In genomic region chr10:68691116-68691515, GRCm38 (mm10) we compare ENCODE assay signal across 25 mouse cellular contexts. TPM values are rescaled to one million over a fixed set of nuclear protein-coding genes. Genes with fewer than 3 reads are reported as not detected.
DNase-seq lines count a peak whose midpoint lies in the region; ATAC-seq lines count a peak whose summit lies in the region.
"Had no signal": no experiment of that assay in that cellular context is flagged by ENCODE, and none has a peak within 500 bp of the region (broad histone marks: within the 10 kb centered on the region; RNA-seq: fewer than 3 reads in every experiment).

No protein-coding gene starts in this region.

- ATAC-seq in stomach, embryonic 16.5 days (ENCODE audit: insufficient read depth, low FRiP score) = no peak
- ATAC-seq: CD4-positive, CD25-positive, alpha-beta regulatory T cell, adult 4 months; forebrain, embryonic 15.5 days; Patski had no signal

- DNase-seq in heart, adult 11 months = peak; percentile 66
- DNase-seq in heart, adult 18-20 months = no peak
- DNase-seq in lung, postnatal 10 days = peak; percentile 4
- DNase-seq in lung, adult 18-20 months = no peak
- peak; percentile 15 for DNase-seq in NIH3T3 (ENCODE audit: low read depth)
- DNase-seq in urinary bladder, postnatal 4 days (ENCODE audit: low spot score in 2 of 2) = no peak
- DNase-seq: adrenal gland, postnatal 10 days; cerebellum, adult 11 months; cerebellum, adult 8-10 months; cerebellum, postnatal 36 days; embryo, embryonic 11 days; gastrocnemius, postnatal 25 days had no signal

- no peak overlapping the region for H3K4me3 ChIP-seq in stomach, embryonic 16.5 days (replicated peaks; ENCODE audit: low read length)
- H3K4me3 ChIP-seq: embryonic facial prominence, embryonic 10.5 days; embryonic facial prominence, embryonic 13.5 days; erythroblast, embryonic 14.5 days; forebrain, embryonic 12.5 days; forebrain, embryonic 15.5 days; hindbrain, embryonic 12.5 days; hindbrain, embryonic 15.5 days had no signal

- H3K9ac ChIP-seq in stomach, embryonic 16.5 days (ENCODE audit: low read length) = no peak overlapping the region
- H3K9ac ChIP-seq: embryonic facial prominence, embryonic 13.5 days; forebrain, embryonic 12.5 days; forebrain, embryonic 15.5 days; hindbrain, embryonic 12.5 days; hindbrain, embryonic 15.5 days had no signal

- no peaks in the 10 kb centered on the region for H3K36me3 ChIP-seq in stomach, embryonic 16.5 days (ENCODE audit: control insufficient read depth, insufficient read depth, low read length)
- H3K36me3 ChIP-seq: embryonic facial prominence, embryonic 10.5 days; embryonic facial prominence, embryonic 13.5 days; forebrain, embryonic 12.5 days; forebrain, embryonic 15.5 days; hindbrain, embryonic 12.5 days; hindbrain, embryonic 15.5 days had no signal

- no peak overlapping the region for H3K4me2 ChIP-seq in stomach, embryonic 16.5 days (ENCODE audit: low read depth, low read length)
- H3K4me2 ChIP-seq: embryonic facial prominence, embryonic 13.5 days; forebrain, embryonic 12.5 days; forebrain, embryonic 15.5 days; heart, embryonic 11.5 days; hindbrain, embryonic 12.5 days; hindbrain, embryonic 15.5 days had no signal

- 0 out of 2 replicates have a peak overlapping the region, but pooled peaks have one; percentile 11 for H3K27ac ChIP-seq in stomach, embryonic 16.5 days (ENCODE audit: low read length)
- H3K27ac ChIP-seq: embryonic facial prominence, embryonic 10.5 days; embryonic facial prominence, embryonic 13.5 days; forebrain, embryonic 12.5 days; forebrain, embryonic 15.5 days; hindbrain, embryonic 12.5 days; hindbrain, embryonic 15.5 days had no signal

- WGBS in stomach, embryonic 16.5 days = 56% methylated on average over 7 of the region's 7 CpGs

- H3K9me3 ChIP-seq in stomach, embryonic 16.5 days (replicated peaks; ENCODE audit: control insufficient read depth, low read length) = no peaks in the 10 kb centered on the region
- H3K9me3 ChIP-seq: embryonic facial prominence, embryonic 10.5 days; embryonic facial prominence, embryonic 13.5 days; forebrain, embryonic 12.5 days; forebrain, embryonic 15.5 days; hindbrain, embryonic 12.5 days; hindbrain, embryonic 15.5 days had no signal

- H3K4me1 ChIP-seq in stomach, embryonic 16.5 days (ENCODE audit: control insufficient read depth, insufficient read depth, low read length) = no peaks in the 10 kb centered on the region
- H3K4me1 ChIP-seq: embryonic facial prominence, embryonic 10.5 days; embryonic facial prominence, embryonic 13.5 days; forebrain, embryonic 12.5 days; forebrain, embryonic 15.5 days; hindbrain, embryonic 12.5 days; hindbrain, embryonic 15.5 days had no signal

- H3K27me3 ChIP-seq in stomach, embryonic 16.5 days (ENCODE audit: control insufficient read depth, insufficient read depth, low read length) = no peaks in the 10 kb centered on the region
- H3K27me3 ChIP-seq: embryonic facial prominence, embryonic 13.5 days; forebrain, embryonic 12.5 days; forebrain, embryonic 15.5 days; hindbrain, embryonic 12.5 days; hindbrain, embryonic 15.5 days had no signal

RNA-seq across cellular contexts. Expression of gene Tmem26, which starts 32.3 kb away (rescaled TPM):
- under 1 TPM; 0.27 to 0.41 TPM for total RNA-seq in heart, adult 18-20 months (2021)
- 12.2 and 12.8 TPM in 2 replicates for polyA plus RNA-seq in stomach, embryonic 16.5 days (2015; fragmentation: Nextera tagmentation; extraction: Ambion mirVana)
- total RNA-seq: hematopoietic stem cell, adult 5-6 weeks had no signal
- polyA plus RNA-seq: C2C12; erythroblast, embryonic 14.5 days; Patski had no signal

Comparison
In these comparisons a context has a peak if more than half of its experiments do, and no peak if none do; other contexts are left out.
1. DNase-seq: peak in heart, adult 11 months (single experiment), lung, postnatal 10 days (single experiment) and NIH3T3 (single experiment); none in heart, adult 18-20 months (0 of 2), lung, adult 18-20 months (0 of 2) and urinary bladder, postnatal 4 days (0 of 2).